Mouse (Mus musculus) cortical plate, adult 2 months (tissue): ENCODE measurements around the gene Klhdc7a. TPM values are rescaled to one million over a fixed set of nuclear protein-coding genes. Genes with fewer than 3 reads are reported as not detected.
"Not testable (repeated sequence)": the region's sequence is repeated elsewhere in the genome, so short reads cannot be mapped to it uniquely, and the experiment has no call there.

Experiments
- H3K27ac ChIP-seq: fragments of 200-500 bp; 2 replicates; pipeline ENCODE4 v1.5.1; 2012; ENCODE audit warnings: low read length, control low read depth, inconsistent platforms; ENCODE audit not compliant: insufficient read depth
- H3K4me1 ChIP-seq: fragments of 200-500 bp; 2 replicates; pipeline ENCODE4 v1.6.1; 2011; ENCODE audit warnings: low read length; ENCODE audit not compliant: control insufficient read depth, insufficient read depth
- H3K4me3 ChIP-seq: fragments of 200-500 bp; 2 replicates; pipeline ENCODE4 v1.5.1; 2011; ENCODE audit warnings: mild to moderate bottlenecking, low read length, control low read depth; ENCODE audit not compliant: insufficient read depth
- CTCF ChIP-seq: fragments of 200-500 bp; IDR thresholded peaks from 2 replicates; pipeline ENCODE4 v1.5.1; 2011; ENCODE audit warnings: mild to moderate bottlenecking, control low read depth, low read length; ENCODE audit not compliant: insufficient read depth; ENCODE audit errors: extremely low read depth
- POLR2A ChIP-seq: fragments of 200-500 bp; IDR thresholded peaks from 2 replicates; pipeline ENCODE4 v1.6.1; 2011; ENCODE audit warnings: mild to moderate bottlenecking, low read length, control low read depth; ENCODE audit not compliant: insufficient read depth; ENCODE audit errors: extremely low read depth
- polyA plus RNA-seq: library from polyadenylated mRNA; depleted of rRNA; stranded (reverse); fragments of >200 nt; gene quantifications from 2 replicates; pipeline ENCODE4 v1.2.3, GENCODE M21; 2012

The Klhdc7a gene
- polyA plus RNA-seq, 1 experiment: 5.4 TPM

DNA sequence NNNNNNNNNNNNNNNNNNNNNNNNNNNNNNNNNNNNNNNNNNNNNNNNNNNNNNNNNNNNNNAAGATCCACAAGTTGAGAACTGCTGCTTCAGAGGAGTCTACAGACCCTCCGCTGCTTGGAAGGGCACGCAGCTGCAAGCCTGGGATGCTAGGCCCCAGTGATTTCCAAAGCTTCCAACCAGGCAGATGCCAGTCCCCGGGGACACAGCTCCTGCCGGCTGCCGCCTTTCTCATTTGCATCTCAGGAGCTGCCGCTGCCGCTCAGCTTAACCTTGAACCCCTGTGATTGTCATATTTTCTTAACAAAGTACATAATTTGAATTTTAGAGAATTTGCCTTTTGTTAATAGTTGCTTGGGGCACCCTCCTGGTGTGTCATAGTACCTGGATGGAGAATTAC is 19.1 kb upstream of the Klhdc7a start:
- no peak overlapping the region for H3K4me3 ChIP-seq
- no peaks in the 10 kb centered on the region for H3K4me1 ChIP-seq
- H3K27ac ChIP-seq: no peak overlapping the region
- TF ChIP-seq CTCF (no peak), POLR2A (no peak)

DNA sequence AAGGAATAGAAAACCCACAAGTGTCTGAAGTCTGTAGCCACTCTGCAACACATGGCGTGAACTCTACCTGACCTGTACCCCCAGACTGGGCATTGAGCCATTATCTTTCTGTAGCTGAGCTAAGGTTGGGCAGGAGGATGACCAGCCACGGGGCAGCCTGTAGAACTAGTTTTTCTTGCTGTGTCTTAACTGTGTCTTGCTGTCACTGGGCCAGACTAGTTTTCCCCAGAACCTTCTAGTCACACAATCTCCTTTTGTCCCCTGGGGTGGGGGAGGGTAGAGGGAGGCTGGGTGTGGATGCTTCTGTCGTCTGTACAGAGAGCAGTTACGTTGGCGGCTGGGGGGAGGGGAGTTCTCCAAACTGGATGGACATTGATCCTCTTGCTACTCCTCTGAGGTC is 10.9 kb upstream of the Klhdc7a start:
- no peak for TF ChIP-seq CTCF
- Histone ChIP-seq H3K4me3 (no peak overlapping the region), H3K4me1 (no peaks in the 10 kb centered on the region), H3K27ac (no peak overlapping the region)

DNA sequence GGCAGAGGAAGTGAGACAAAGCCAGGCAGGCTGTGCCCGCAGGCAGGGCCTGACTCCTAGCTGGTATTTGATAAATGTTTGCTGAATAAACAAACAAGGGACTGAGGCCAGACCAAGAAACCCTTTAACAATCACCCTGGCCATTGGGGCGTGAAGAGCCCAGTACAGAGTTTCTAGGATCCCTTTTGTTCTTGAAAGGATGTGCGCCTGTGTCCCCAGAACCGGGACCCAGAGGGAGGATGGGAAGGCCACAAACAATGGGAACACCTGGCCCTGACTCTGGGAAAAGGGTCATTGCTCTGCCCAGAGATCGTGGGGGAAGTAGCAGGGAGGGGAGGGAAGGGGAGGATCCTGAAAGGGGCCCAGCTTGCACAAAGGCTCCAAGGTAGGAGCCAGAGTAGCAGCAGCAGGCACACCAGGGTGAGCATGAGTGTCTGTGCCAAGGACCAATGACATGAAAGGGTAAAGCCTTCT is 9.5 kb upstream of the Klhdc7a start:
- H3K4me3 ChIP-seq: no peak overlapping the region
- H3K4me1 ChIP-seq: no peaks in the 10 kb centered on the region
- H3K27ac ChIP-seq: no peak overlapping the region
- TF ChIP-seq POLR2A (no peak), CTCF (no peak)

DNA sequence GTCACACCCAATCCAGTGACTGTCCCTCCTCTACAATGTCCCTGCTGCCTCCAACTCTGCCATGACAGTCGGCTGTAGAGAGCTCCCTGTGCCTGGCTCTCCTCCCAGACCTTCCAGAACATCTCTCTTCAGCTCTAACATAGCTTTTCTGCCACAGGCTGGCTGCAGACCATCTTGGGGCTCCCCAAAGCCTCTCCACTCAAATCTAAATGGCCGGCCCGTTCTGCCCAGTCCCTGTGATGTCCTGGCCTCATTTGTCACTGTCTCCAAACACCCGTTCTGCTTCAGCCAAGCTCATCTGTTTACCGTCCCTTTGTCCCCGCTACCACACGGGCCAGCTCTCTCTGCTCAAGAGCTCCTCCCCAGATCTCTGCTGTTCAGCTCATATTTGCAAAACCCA is 6.7 kb upstream of the Klhdc7a start:
- H3K4me3 ChIP-seq: no peak overlapping the region
- no peak overlapping the region for H3K27ac ChIP-seq
- no peak for TF ChIP-seq POLR2A
- TF ChIP-seq CTCF: no peak
- H3K4me1 ChIP-seq: no peaks in the 10 kb centered on the region

DNA sequence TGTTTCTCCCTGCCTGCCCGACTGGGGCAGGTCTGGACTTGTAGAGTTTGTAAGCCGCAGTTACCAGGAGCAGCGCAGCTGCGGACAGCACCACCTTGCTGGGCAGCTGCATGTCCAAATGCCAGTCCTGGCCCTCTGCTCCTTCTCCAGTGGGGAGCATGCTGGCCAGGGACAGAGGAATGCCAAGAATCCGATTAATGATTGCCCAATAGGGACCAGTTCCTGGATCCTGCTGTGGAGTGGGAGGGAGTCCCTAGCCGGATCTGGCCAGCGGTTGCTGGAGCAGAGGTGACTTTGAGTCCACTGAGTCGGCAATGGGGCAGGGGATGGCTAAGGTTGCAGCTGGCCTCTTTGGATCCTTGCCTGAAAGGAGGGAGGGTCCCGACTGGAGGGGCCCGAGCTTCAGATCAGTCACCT is 343 bp downstream of the Klhdc7a start:
- H3K27ac ChIP-seq: peak overlapping the region; percentile 41; the same call in 1 of the 2 replicates
- TF ChIP-seq POLR2A: no peak
- TF ChIP-seq CTCF: no peak
- H3K4me3 ChIP-seq: peak overlapping the region; percentile 4; the same call in 1 of the 2 replicates
- no peaks in the 10 kb centered on the region for H3K4me1 ChIP-seq

DNA sequence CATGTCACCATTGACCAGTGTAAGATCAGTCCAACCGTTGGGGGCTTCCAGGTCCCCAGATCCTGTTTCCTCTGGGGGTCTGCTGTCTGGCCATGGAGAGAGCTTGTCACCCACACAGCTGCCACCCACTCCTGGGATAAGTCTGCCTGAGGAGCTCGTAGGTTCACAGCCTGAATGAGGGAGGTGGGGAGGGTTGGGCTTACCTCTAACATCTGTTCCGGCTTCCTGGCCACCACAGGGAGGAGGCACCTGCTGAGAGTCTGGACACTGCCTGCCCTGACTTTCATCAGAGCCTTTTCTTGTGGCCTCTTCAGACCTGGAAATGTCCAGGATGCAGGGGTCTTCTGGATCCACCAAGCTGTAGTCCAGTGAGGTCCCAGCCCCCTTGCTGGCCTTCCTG is 845 bp downstream of the Klhdc7a start:
- no peaks in the 10 kb centered on the region for H3K4me1 ChIP-seq
- peak overlapping the region; percentile 4 for H3K4me3 ChIP-seq
- TF ChIP-seq CTCF (no peak), POLR2A (no peak)
- peak overlapping the region; percentile 41 for H3K27ac ChIP-seq

DNA sequence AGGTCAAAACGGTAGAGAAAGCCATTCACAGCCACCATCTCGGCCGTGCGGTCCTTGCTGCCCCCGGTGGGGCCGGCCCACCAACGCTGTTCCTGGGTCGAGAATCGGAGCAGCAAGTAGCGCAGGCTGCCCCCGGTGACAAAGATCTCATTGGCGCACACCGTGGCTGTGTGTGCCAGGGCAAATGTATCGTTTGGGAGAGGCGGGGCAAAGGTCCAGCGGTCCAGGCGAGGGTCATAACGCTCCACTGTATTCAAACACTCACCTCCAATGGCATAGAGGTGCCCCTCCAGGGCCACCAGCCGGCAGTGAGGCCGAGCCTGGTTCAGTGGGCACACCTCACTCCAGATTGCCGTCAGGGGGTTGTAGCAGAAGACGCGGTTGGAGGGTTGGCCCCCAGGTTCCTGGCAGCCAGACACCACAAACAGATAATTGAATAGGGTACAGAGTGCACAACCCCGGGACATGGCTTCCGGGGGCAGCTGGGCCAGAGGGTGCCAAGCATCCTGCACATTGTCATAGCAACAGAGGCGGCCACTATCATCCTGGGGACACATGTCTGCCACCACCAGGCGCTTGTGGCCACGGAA is 2.1 kb downstream of the Klhdc7a start:
- Histone ChIP-seq H3K4me3 (no peak overlapping the region), H3K27ac (no peak overlapping the region), H3K4me1 (no peaks in the 10 kb centered on the region; the same call in 1 of the 2 replicates)
- TF ChIP-seq CTCF: no peak
- no peak for TF ChIP-seq POLR2A

DNA sequence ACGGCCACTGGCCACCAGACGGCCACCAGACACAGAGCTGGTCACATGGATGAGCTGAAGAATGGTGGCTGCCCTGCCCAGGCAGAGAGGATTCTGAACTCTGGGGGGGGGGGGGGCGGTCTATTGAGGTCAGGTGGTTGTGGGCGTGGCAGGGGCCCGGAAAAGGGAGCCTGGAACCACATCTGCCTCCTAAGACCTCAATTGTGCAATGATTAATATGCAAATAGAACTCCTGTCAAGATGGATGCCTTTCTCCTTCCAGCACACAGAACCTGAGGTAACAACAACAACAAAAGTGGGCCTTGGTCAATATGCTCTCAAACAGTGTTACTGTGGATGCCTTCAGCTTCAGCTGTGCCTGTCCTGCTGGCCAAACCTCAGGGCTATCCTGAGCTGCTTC is 3.4 kb downstream of the Klhdc7a start:
- no peak overlapping the region for H3K27ac ChIP-seq
- no peaks in the 10 kb centered on the region; the same call in 1 of the 2 replicates for H3K4me1 ChIP-seq
- no peak overlapping the region for H3K4me3 ChIP-seq
- TF ChIP-seq POLR2A (no peak), CTCF (no peak)

DNA sequence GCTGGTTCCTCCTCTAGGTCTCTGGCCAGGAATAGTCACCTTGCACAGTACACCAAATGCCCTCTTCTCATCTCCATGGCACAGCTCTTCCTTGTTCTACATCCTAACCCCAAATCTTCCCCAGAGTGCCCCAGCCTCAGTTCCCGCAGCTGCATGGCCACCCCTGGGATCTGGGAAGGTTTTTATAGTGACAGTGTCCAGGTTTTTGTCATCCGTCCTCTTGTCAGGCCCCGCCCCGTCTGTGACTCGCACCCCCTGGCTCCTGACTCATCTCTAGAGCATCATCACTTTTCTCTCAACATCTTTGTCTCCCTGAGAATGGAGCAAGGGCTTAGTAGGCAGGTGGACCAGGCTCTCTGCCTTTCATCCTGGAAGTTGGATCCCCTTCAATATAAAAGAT is 3.9 kb downstream of the Klhdc7a start:
- Histone ChIP-seq H3K4me3 (no peak overlapping the region), H3K27ac (no peak overlapping the region), H3K4me1 (no peaks in the 10 kb centered on the region; the same call in 1 of the 2 replicates)
- TF ChIP-seq CTCF: no peak
- TF ChIP-seq POLR2A: no peak

DNA sequence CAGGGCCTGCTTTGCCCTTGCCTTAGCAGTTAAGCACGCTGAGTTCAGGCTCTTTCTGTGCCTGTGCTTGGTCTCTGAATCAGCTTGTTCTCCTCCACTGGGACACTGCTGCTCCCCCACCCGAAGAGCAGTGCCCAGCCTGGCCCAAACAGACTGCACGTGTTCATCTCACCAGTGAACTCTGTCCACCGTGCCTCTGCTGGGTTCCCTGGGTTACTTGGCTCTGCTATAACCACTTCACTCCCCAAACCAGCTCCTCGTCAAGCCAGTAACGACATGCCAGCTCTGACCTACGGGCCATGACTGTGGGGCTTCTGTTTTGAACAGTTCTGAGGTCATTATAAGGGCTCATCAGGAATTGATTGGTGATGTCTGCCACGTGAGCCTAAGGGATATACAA is 4.8 kb downstream of the Klhdc7a start:
- no peak overlapping the region for H3K4me3 ChIP-seq
- TF ChIP-seq CTCF: no peak
- TF ChIP-seq POLR2A: no peak
- H3K27ac ChIP-seq: 0 out of 2 replicates have a peak overlapping the region, but pooled peaks have one; percentile 47

DNA sequence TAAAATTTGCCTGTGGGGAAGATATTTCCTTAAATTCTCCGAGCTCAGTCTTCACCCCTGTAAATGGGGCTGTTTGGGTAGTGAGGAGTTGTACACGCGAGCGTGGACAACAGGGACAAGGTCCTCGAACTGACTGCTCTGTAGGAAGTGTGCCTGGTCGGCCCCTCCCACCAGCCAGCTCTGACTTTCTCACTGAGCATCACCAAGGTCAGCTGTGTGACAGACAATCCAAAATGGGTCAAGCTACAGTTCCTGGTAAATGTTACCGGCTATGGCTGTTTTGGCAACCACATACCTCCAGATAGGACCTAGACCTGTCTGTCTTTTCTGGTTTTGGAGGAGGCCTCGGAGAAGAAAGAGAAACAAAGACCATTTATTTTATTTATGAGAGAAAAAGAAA is 6.0 kb downstream of the Klhdc7a start:
- Histone ChIP-seq H3K4me1 (no peaks in the 10 kb centered on the region; the same call in 1 of the 2 replicates), H3K27ac (no peak overlapping the region), H3K4me3 (no peak overlapping the region)
- no peak for TF ChIP-seq POLR2A
- no peak for TF ChIP-seq CTCF

More for the DNA sequence above, 4.8 kb downstream of the Klhdc7a start:
- H3K4me1 ChIP-seq: no peaks in the 10 kb centered on the region; the same call in 1 of the 2 replicates

DNA sequence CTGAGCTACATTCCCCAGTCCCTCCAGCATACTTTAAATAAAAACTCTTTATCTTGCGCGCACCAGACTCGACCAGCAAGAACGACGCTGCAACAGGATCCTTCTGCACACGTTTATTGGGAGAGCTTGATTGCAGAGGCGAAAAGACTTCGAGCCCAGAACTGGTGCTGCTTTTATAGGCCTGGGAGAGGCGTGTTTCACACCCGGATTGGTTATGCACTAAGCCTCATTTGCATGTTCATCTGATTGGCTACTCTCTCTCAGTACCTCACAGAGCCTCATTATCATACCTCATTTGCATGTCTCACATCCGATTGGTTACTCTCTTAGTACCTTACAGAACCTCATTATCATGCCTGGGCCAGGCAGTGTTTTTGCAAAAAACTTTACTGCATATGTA is 6.5 kb downstream of the Klhdc7a start:
- not testable (repeated sequence) for H3K4me1 ChIP-seq, H3K27ac ChIP-seq

More for the DNA sequence above, 6.5 kb downstream of the Klhdc7a start:
- not testable (repeated sequence) for H3K4me3 ChIP-seq
